Mouse (Mus musculus): Measurements from ENCODE around the gene Rnf215. TPM values are rescaled to one million over a fixed set of nuclear protein-coding genes. Genes with fewer than 3 reads are reported as not detected.

The Rnf215 gene
- total RNA-seq (2014; rRNA removed) (73.9 and 90.1 TPM in 2 replicates), polyA plus RNA-seq (2015; fragmentation: Nextera tagmentation; extraction: Ambion mirVana) (37.4 and 45.4 TPM in 2 replicates)

DNA sequence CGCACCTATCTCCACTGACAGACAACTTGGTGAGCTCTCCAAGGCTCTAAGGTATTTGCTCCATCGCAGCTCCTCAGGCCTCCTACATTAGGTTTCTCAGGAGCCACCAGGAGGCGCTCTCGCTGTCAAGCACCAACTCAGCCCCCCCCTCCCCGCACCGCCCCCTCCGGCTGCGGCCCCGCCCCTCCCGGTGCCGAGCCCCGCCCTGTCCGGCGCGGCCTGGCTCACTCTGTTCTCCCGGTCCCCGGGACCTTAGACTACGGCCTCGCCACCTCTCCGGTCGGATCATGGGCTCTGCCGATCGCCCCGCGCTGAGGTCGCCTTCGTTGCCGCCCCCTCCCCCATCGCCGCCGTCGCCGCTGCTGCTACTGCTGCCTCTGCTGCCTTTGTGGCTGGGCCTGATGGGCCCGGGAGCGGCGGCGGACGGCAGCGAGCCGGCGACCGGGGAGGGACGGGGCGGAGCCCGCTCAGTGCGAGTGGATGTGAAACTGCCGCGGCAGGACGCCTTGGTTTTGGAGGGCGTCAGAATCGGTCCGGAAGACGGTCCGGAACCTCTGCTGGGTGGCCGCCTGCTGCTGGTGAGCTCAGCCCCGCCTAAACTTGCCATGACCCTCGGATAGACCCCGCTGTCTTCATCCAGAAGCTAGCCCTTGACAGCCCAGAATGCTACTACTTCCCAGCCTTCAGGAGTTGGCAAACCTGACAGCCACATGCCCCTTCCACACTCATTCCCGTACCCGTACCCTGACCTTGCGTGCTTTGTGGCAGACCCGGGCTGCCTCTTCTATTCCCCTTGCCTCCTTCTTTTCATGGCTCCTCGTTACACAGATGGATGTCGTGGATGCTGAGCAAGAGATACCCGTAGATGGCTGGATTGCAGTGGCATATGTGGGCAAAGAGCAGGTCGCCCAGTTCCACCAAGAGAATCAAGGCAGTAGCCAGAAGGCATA, at the start of gene Rnf215:
Gene Rnf215 (plus strand): TSS at position 217 of the 950 bp plus-strand sequence.
- ATAC-seq (peak; percentile 91), DNase-seq (peak; percentile 95)
- Histone ChIP-seq H3K9ac (peak within 1 kb of the TSS; percentile 99), H3K27me3 (ENCODE audit: insufficient read depth, low read length) (no peaks in the 10 kb centered on the region), H3K9me3 (ENCODE audit: low read length) (no peaks in the 10 kb centered on the region), H3K4me2 (ENCODE audit: low read depth) (peak within 1 kb of the TSS; percentile 86), H3K36me3 (ENCODE audit: insufficient read depth) (peaks cover 27% of the 10 kb centered on the region), H3K4me1 (ENCODE audit: insufficient read depth) (peaks cover 16% of the 10 kb centered on the region), H3K27ac (ENCODE audit: low read depth, low read length) (peak within 1 kb of the TSS; percentile 93), H3K4me3 (ENCODE audit: low read depth, low read length) (peak within 1 kb of the TSS; percentile 96)
- peak; percentile 70 for TF ChIP-seq CTCF (IDR thresholded peaks at IDR 0.05; ENCODE audit: low read depth)
- under 1% methylated on average over 64 of the region's 66 CpGs for WGBS

DNA sequence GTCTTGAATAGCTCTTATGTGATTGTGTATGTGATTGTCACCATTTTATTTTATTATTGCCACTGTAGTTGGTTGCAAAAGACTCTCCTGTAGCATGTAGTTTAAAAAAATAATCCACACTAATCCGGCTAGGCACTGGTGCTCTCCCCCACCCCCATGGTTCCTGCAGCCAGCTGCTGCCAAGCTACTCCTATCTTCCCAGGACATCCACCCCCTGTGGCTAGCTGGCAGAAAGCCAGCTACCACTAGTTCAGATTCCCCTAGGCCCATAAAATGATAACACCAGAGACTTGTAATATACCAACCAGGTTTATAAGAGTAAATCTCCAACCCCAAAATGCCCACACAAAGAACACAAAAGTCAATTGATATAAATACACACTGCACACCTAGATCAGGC, 48.8 kb upstream of the Rnf215 start:
- Histone ChIP-seq H3K27me3 (ENCODE audit: insufficient read depth, low read length) (no peaks in the 10 kb centered on the region), H3K4me2 (ENCODE audit: low read depth) (no peak overlapping the region), H3K4me1 (ENCODE audit: insufficient read depth) (no peaks in the 10 kb centered on the region), H3K4me3 (ENCODE audit: low read depth, low read length) (no peak overlapping the region), H3K27ac (ENCODE audit: low read depth, low read length) (no peak overlapping the region), H3K9me3 (ENCODE audit: low read length) (no peaks in the 10 kb centered on the region), H3K9ac (no peak overlapping the region), H3K36me3 (ENCODE audit: insufficient read depth) (peaks cover 1% of the 10 kb centered on the region; the same call in 1 of the 2 replicates)
- WGBS = 43% methylated on average over 1 of the region's 1 CpGs
- DNase-seq (no peak), ATAC-seq (no peak)
- no peak for TF ChIP-seq CTCF (IDR thresholded peaks at IDR 0.05; ENCODE audit: low read depth)

DNA sequence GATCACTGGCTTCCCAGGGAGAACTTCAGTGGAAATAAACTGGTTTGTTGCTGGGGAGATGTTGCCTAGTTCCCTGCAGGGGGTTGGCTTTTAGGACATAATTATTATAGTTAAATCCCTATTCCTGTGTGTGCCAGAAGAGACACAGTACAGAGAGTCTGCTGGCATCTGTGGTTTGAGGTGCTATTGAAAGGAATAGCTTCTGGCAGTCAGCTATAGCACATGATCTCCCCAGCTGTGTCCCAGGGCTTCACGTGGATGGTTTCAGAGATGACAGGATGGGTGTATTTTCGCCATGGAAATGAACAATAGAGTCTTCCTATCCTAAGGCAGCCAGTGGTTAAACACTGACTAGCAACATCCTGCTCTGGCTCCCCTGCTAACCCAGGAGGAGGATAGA, 47.7 kb upstream of the Rnf215 start:
- no peaks in the 10 kb centered on the region for H3K27me3 ChIP-seq (ENCODE audit: insufficient read depth, low read length)
- TF ChIP-seq CTCF (IDR thresholded peaks at IDR 0.05; ENCODE audit: low read depth) = no peak
- 49% methylated on average over 2 of the region's 2 CpGs for WGBS
- no peak overlapping the region for H3K27ac ChIP-seq (ENCODE audit: low read depth, low read length)
- H3K9me3 ChIP-seq (ENCODE audit: low read length) = no peaks in the 10 kb centered on the region
- H3K4me3 ChIP-seq (ENCODE audit: low read depth, low read length) = no peak overlapping the region
- no peaks in the 10 kb centered on the region for H3K4me1 ChIP-seq (ENCODE audit: insufficient read depth)
- no peak overlapping the region for H3K9ac ChIP-seq
- H3K36me3 ChIP-seq (ENCODE audit: insufficient read depth) = peaks cover 4% of the 10 kb centered on the region; the same call in 1 of the 2 replicates
- peak; percentile 81 for ATAC-seq
- H3K4me2 ChIP-seq (ENCODE audit: low read depth) = no peak overlapping the region
- DNase-seq = peak; percentile 22

DNA sequence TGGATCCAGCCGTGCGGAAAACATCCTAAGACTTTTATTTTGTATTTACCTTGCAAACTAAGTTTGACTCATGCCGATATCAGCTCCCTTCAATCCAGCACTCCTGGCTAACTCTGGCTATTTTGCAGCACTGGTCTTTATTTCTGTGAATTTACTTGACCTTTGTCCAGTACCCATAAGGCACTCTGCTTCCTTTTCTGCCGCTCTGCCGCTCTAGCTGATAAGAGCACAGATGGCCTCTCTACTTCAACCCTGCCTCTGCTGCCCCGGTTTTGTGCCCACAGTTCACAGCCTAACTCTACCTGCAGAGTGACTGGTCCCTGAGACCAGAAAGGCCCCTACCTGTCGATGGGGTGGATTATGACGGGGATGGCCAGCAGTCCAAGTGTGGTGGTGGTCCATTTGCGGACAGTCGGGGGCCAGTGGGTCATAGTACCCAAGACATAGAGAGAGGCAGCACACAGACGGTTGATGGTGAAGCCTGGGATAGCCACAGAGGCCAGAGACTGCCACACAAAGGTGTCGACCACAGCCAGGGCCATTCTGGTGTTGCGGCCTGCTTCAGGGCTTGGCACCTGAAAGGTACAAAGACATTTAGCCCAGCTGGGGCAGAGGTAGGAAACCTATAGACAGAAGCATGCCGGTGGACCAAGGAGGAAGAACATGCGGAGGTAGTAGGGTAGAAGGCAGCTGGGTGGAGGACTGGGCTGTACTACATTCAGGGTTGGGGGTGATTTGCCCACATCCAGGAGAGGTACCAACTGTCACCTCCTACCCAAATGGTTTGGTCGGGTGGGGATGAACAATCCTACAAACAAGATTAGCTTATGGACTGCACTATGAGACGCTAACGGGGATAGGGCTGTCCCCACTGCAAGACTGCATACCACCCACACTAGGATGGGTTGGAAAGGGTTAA, 41.3 kb upstream of the Rnf215 start:
- ATAC-seq (no peak), DNase-seq (no peak)
- H3K27me3 ChIP-seq (ENCODE audit: insufficient read depth, low read length) = no peaks in the 10 kb centered on the region
- peaks cover 4% of the 10 kb centered on the region; the same call in 1 of the 2 replicates for H3K36me3 ChIP-seq (ENCODE audit: insufficient read depth)
- H3K9me3 ChIP-seq (ENCODE audit: low read length) = no peaks in the 10 kb centered on the region
- 85% methylated on average over 18 of the region's 18 CpGs for WGBS
- TF ChIP-seq CTCF (IDR thresholded peaks at IDR 0.05; ENCODE audit: low read depth) = no peak
- H3K4me3 ChIP-seq (ENCODE audit: low read depth, low read length) = no peak overlapping the region
- H3K4me2 ChIP-seq (ENCODE audit: low read depth) = peak overlapping the region; percentile 66; the same call in 1 of the 2 replicates
- H3K27ac ChIP-seq (ENCODE audit: low read depth, low read length) = no peak overlapping the region
- no peak overlapping the region for H3K9ac ChIP-seq
- peaks cover 14% of the 10 kb centered on the region for H3K4me1 ChIP-seq (ENCODE audit: insufficient read depth)

DNA sequence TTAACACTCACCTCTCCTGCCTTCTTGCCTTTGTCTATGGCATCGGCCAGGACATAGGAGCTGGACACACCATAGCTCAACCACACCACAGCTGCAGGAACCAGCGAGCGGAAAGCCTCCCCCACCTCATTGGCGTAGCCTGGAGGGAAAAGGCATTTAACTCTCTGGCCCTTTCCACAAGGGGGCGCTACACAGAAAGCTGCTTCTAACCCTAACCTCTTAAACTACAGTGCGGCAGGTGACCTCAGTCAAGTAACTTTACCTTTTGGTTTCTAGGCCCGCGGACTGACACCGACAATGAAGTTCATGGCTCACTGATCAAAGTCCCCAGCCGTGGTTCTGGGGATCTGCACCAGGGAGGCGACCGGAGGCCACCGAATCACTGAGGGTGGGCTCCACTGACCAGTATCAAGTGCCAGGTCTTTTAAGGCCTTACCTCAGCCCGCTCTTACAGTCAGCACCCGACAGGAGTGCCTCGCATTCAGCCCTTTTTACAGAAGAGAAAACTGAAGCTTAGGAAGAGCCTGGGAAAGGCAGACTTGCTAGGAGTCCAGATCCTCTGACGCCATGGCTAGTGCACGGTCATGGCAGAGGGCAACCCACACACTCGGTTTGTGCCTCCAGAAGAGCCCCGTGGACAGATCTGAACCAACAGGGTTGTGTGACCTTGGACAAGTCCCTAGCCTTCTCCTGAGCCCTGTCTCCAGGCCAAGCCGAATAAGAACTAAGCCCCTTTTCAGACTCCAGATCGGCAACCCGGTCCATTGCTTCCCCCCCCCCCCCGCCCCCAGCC, 40.4 kb upstream of the Rnf215 start:
- Histone ChIP-seq H3K36me3 (ENCODE audit: insufficient read depth) (peaks cover 4% of the 10 kb centered on the region; the same call in 1 of the 2 replicates), H3K9ac (peak overlapping the region; percentile 48), H3K4me1 (ENCODE audit: insufficient read depth) (peaks cover 14% of the 10 kb centered on the region), H3K4me3 (ENCODE audit: low read depth, low read length) (peak overlapping the region; percentile 50), H3K27me3 (ENCODE audit: insufficient read depth, low read length) (no peaks in the 10 kb centered on the region), H3K9me3 (ENCODE audit: low read length) (no peaks in the 10 kb centered on the region), H3K27ac (ENCODE audit: low read depth, low read length) (peak overlapping the region; percentile 47; the same call in 1 of the 2 replicates), H3K4me2 (ENCODE audit: low read depth) (peak overlapping the region; percentile 66)
- peak; percentile 48 for DNase-seq
- WGBS = 8% methylated on average over 21 of the region's 24 CpGs
- TF ChIP-seq CTCF (IDR thresholded peaks at IDR 0.05; ENCODE audit: low read depth) = peak; percentile 72
- ATAC-seq = no peak
